Mouse (Mus musculus) limb, embryonic 14.5 days (tissue): ENCODE data around the gene Aven. TPM values are rescaled to one million over a fixed set of nuclear protein-coding genes. Genes with fewer than 3 reads are reported as not detected.

ENCODE experiments used
- ATAC-seq: fragments of 200-750 bp; cut with Nextera tagmentation; 2 replicates; pipeline ENCODE4 v1.8.0; 2017; ENCODE audit warnings: low read depth, moderate number of reproducible peaks, moderate TSS enrichment; ENCODE audit not compliant: low FRiP score
- DNase-seq: peaks from one replicate; pipeline ENCODE4 v3.0.0-alpha.2; 2015; ENCODE audit warnings: low spot score
- H3K27ac ChIP-seq: fragments of 300-500 bp; sonication (generic); replicated peaks from 2 replicates; pipeline ENCODE4 v1.5.1; 2014; ENCODE audit warnings: low read depth, mild to moderate bottlenecking, low read length, moderate library complexity, mixed read lengths
- H3K27me3 ChIP-seq: fragments of 300-500 bp; sonication (generic); 2 replicates; pipeline ENCODE4 v1.6.1; 2014; ENCODE audit warnings: low read length, mixed read lengths; ENCODE audit not compliant: control insufficient read depth, insufficient read depth
- H3K36me3 ChIP-seq: fragments of 300-500 bp; sonication (generic); 2 replicates; pipeline ENCODE4 v1.6.1; 2014; ENCODE audit warnings: mild to moderate bottlenecking, low read length, moderate library complexity, mixed read lengths; ENCODE audit not compliant: control insufficient read depth, insufficient read depth
- H3K4me1 ChIP-seq: fragments of 300-500 bp; sonication (generic); 2 replicates; pipeline ENCODE4 v1.6.1; 2014; ENCODE audit warnings: antibody characterized with exemption, low read length, mixed read lengths; ENCODE audit not compliant: control insufficient read depth, insufficient read depth
- H3K4me2 ChIP-seq: fragments of 300-500 bp; sonication (generic); replicated peaks from 2 replicates; pipeline ENCODE4 v1.6.1; 2014; ENCODE audit warnings: low read depth, mild to moderate bottlenecking, low read length, moderate library complexity; ENCODE audit not compliant: severe bottlenecking
- H3K4me3 ChIP-seq: fragments of 300-500 bp; sonication (generic); replicated peaks from 2 replicates; pipeline ENCODE4 v1.5.1; 2014; ENCODE audit warnings: low read length
- H3K9ac ChIP-seq: fragments of 300-500 bp; sonication (generic); 2 replicates; pipeline ENCODE4 v1.6.1; 2014; ENCODE audit warnings: mild to moderate bottlenecking, low read depth, low read length, moderate library complexity; ENCODE audit not compliant: severe bottlenecking
- H3K9me3 ChIP-seq: fragments of 300-500 bp; sonication (generic); 2 replicates; pipeline ENCODE4 v1.6.1; 2016; ENCODE audit warnings: low read length; ENCODE audit not compliant: control insufficient read depth
- POLR2A ChIP-seq: fragments of 200-500 bp; IDR thresholded peaks from 2 replicates; pipeline ENCODE4 v1.8.0; 2012; ENCODE audit warnings: inconsistent platforms, mild to moderate bottlenecking, moderate library complexity, borderline replicate concordance; ENCODE audit not compliant: insufficient read depth, insufficient read length; ENCODE audit errors: extremely low read depth
- WGBS: fragments of 180-500 bp; shearing (Covaris S2); extraction: QIAGEN DNeasy Blood & Tissue Kit; methylation state at CpG from one replicate; pipeline ENCODE4 v1.1.7; 2014; 5-methylcytosine and 5-hydroxymethylcytosine counted together
- polyA plus RNA-seq, 2 experiments: library from polyadenylated mRNA; depleted of rRNA in 1 of 2; stranded (reverse) in 1 of 2; unstranded in 1 of 2; fragments of >200 nt; fragmentation: Nextera tagmentation in 1 of 2; extraction: Ambion mirVana in 1 of 2; gene quantifications; 2 replicates each; pipeline versions ENCODE4 v1.2.1 to v1.2.3; 2012 to 2014

Gene Aven
- polyA plus RNA-seq, 2 experiments, result 8.0 to 10.7 TPM

DNA sequence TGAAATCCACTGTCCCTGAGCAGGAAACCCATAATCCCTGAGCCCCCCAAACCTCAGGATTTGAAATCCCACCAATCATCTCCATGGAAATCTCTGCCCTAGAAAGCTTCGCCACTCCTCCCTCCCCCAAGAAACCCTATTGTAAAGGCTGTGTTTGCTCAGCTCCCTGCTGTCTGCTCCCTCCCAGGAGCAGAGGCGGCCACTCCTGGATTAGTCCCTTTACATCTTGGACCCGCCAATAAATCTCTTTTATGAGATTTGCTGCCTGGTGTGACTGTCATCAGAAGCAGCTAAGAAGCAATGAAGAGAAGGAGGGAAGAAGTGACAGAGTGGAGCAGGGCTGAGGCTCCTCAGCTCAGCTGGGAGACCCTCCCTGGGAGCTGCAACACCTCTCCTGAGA lies 124.4 kb downstream of the Aven start:
- Histone ChIP-seq H3K4me2 (no peak overlapping the region), H3K9ac (no peak overlapping the region), H3K27ac (no peak overlapping the region), H3K36me3 (no peaks in the 10 kb centered on the region), H3K4me1 (no peaks in the 10 kb centered on the region), H3K4me3 (no peak overlapping the region), H3K9me3 (no peaks in the 10 kb centered on the region), H3K27me3 (no peaks in the 10 kb centered on the region)
- 20% methylated on average over 3 of the region's 3 CpGs for WGBS
- no peak for ATAC-seq
- no peak for DNase-seq
- TF ChIP-seq POLR2A, result no peak

DNA sequence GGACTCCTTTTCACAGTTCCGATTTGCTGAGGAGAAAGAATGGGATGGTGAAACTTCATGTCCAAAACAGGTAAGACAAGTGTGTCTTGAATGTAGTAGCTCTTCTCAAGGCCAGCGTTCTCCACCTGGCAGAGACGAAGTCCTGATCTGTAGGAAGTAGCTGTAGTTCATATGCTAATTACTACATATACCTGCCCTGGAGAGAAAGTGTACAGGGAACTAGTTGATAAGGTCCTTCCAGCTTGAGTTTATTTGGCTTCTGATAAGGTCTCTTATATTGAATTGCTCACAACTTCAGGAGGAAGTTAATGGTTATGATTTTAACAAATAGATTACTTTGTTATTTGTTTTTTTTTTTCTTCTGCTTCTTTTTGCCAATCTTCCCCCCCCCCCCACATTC lies 132.4 kb downstream of the Aven start:
- 85% methylated on average over 3 of the region's 3 CpGs for WGBS
- Histone ChIP-seq H3K9ac (no peak overlapping the region), H3K36me3 (no peaks in the 10 kb centered on the region), H3K4me1 (no peaks in the 10 kb centered on the region), H3K4me3 (no peak overlapping the region), H3K27ac (no peak overlapping the region), H3K9me3 (no peaks in the 10 kb centered on the region), H3K4me2 (no peak overlapping the region), H3K27me3 (no peaks in the 10 kb centered on the region)
- DNase-seq, result no peak
- no peak for ATAC-seq
- no peak for TF ChIP-seq POLR2A

DNA sequence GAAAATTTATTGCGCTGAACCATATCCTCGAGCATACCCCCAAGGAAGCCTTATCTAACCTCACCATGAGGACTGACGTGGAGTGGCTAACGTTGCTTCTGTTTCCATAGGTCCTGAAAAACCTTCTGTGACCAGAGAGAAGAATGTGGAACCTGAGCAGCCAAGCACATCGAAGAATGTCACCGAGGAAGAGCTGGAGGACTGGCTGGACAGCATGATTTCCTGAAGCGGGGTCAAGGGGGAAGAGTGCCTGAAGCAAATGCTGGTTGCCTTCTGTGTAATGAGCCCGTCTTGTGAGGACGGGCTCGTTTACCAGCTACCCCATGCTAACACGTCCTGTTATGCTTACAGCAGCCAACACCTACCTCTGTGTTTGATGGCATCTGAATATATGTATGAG lies 137.9 kb downstream of the Aven start:
- no peak for TF ChIP-seq POLR2A
- no peak overlapping the region for H3K9ac ChIP-seq
- H3K36me3 ChIP-seq, result no peaks in the 10 kb centered on the region
- H3K27ac ChIP-seq, result no peak overlapping the region
- H3K4me3 ChIP-seq, result no peak overlapping the region
- no peaks in the 10 kb centered on the region for H3K27me3 ChIP-seq
- H3K4me2 ChIP-seq, result no peak overlapping the region
- DNase-seq (no peak), ATAC-seq (no peak)
- H3K4me1 ChIP-seq, result no peaks in the 10 kb centered on the region
- WGBS, result 81% methylated on average over 11 of the region's 11 CpGs
- H3K9me3 ChIP-seq, result no peaks in the 10 kb centered on the region

DNA sequence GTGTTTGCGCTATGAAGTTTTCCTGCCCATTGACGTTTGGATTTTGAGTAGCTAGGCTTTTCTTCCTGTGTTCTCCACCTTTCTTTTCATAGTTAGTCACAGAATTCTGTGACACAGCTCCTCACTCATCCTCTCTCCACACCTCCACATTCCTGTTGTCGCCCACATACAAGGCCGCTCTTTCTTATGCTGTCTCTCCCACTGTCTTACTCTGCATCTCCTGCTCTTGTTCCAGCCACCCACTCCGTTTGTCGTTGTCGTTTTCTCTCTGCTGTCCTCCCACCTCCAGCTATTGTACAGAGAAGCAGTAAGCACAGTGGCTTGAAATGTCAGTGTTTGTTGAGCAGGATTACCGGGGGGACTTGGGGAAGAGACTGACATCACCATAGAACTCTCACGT lies 139.8 kb downstream of the Aven start:
- ATAC-seq (no peak), DNase-seq (no peak)
- H3K4me1 ChIP-seq, result no peaks in the 10 kb centered on the region
- H3K4me2 ChIP-seq, result no peak overlapping the region
- no peak overlapping the region for H3K27ac ChIP-seq
- no peak for TF ChIP-seq POLR2A
- no peaks in the 10 kb centered on the region for H3K27me3 ChIP-seq
- WGBS, result 92% methylated on average over 9 of the region's 9 CpGs
- H3K36me3 ChIP-seq, result no peaks in the 10 kb centered on the region
- no peaks in the 10 kb centered on the region for H3K9me3 ChIP-seq
- H3K9ac ChIP-seq, result no peak overlapping the region
- H3K4me3 ChIP-seq, result no peak overlapping the region

DNA sequence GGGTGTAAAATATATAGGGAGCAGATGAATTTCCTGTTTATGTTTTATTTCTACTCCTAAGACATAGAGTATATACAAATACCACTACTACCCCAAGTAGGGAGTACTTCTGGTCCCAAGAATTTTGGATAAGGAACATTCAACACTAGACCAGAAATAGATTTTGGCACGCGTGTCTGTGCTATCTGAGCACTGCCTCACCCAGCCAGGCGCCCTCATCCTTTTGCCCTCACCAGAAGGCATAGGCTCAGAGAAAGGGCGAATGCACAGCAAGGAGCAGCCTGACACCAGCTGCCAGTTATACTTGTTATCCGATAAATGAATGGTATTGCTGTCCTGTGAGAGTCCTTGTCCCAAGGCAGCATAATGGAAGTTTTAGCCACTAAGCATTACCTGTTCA lies 144.4 kb downstream of the Aven start:
- H3K36me3 ChIP-seq, result no peaks in the 10 kb centered on the region
- no peak overlapping the region for H3K9ac ChIP-seq
- H3K9me3 ChIP-seq, result no peaks in the 10 kb centered on the region
- ATAC-seq (no peak), DNase-seq (no peak)
- no peak overlapping the region for H3K4me2 ChIP-seq
- H3K4me3 ChIP-seq, result no peak overlapping the region
- H3K27ac ChIP-seq, result no peak overlapping the region
- H3K4me1 ChIP-seq, result no peaks in the 10 kb centered on the region
- WGBS, result 89% methylated on average over 5 of the region's 5 CpGs
- no peak for TF ChIP-seq POLR2A
- no peaks in the 10 kb centered on the region for H3K27me3 ChIP-seq

DNA sequence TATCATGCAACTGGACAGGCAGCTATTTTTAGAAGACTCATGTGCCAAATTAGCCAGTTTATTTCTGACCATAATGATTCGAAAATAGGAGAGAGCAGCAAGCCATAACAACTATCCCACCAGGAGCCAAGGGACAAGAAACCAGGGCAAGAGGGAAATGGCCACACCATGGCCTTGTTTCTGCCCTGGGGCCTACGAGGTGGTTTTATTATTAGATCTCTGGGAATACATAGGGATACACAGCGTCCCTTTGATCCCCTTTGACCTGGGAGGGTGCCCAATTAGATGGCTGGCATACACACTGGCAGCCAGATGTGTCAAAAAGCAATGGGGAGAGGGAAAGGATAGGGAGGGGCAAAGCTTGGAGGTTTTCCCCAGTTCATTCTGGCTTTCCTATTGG lies 161.1 kb downstream of the Aven start:
- ATAC-seq (no peak), DNase-seq (no peak)
- H3K4me3 ChIP-seq, result no peak overlapping the region
- H3K36me3 ChIP-seq, result no peaks in the 10 kb centered on the region
- no peaks in the 10 kb centered on the region for H3K4me1 ChIP-seq
- 71% methylated on average over 3 of the region's 3 CpGs for WGBS
- H3K9ac ChIP-seq, result no peak overlapping the region
- H3K27me3 ChIP-seq, result no peaks in the 10 kb centered on the region
- H3K27ac ChIP-seq, result no peak overlapping the region
- no peaks in the 10 kb centered on the region for H3K9me3 ChIP-seq
- no peak overlapping the region for H3K4me2 ChIP-seq
- no peak for TF ChIP-seq POLR2A
